Mouse (Mus musculus) lung, postnatal 0 days (tissue): Measurements from ENCODE around the gene BC005561. TPM values are rescaled to one million over a fixed set of nuclear protein-coding genes. Genes with fewer than 3 reads are reported as not detected.
A peak's percentile ranks its signal among the peaks of the same experiment; 100 is the strongest.

ENCODE experiments used
- ATAC-seq: fragments of 200-750 bp; cut with Nextera tagmentation; 2 replicates; pipeline ENCODE4 v1.8.0; 2017; ENCODE audit warnings: moderate library complexity
- DNase-seq: peaks from one replicate; pipeline ENCODE4 v3.0.0-alpha.2; 2016; ENCODE audit warnings: low spot score
- H3K27ac ChIP-seq: fragments of 300-500 bp; sonication (generic); 2 replicates; pipeline ENCODE4 v1.5.1; 2014; ENCODE audit warnings: antibody characterized with exemption, mild to moderate bottlenecking, low read length, mixed read lengths
- H3K27me3 ChIP-seq: fragments of 300-500 bp; sonication (generic); replicated peaks from 2 replicates; pipeline ENCODE4 v1.6.1; 2014; ENCODE audit warnings: low read length, mixed read lengths; ENCODE audit not compliant: insufficient read depth
- H3K36me3 ChIP-seq: fragments of 300-500 bp; sonication (generic); 2 replicates; pipeline ENCODE4 v1.6.1; 2014; ENCODE audit warnings: low read length, mixed read lengths; ENCODE audit not compliant: insufficient read depth
- H3K4me1 ChIP-seq: fragments of 300-500 bp; sonication (generic); 2 replicates; pipeline ENCODE4 v1.6.1; 2014; ENCODE audit warnings: antibody characterized with exemption, low read depth, low read length, mixed read lengths; ENCODE audit not compliant: insufficient read depth
- H3K4me2 ChIP-seq: fragments of 300-500 bp; sonication (generic); replicated peaks from 2 replicates; pipeline ENCODE4 v1.6.1; 2014; ENCODE audit warnings: low read depth, mild to moderate bottlenecking, low read length, moderate library complexity, mixed read lengths
- H3K4me3 ChIP-seq: fragments of 300-500 bp; sonication (generic); 2 replicates; pipeline ENCODE4 v1.5.1; 2014; ENCODE audit warnings: low read depth, low read length
- H3K9ac ChIP-seq: fragments of 300-500 bp; sonication (generic); replicated peaks from 2 replicates; pipeline ENCODE4 v1.6.1; 2014; ENCODE audit warnings: low read depth, mild to moderate bottlenecking
- H3K9me3 ChIP-seq: fragments of 300-500 bp; sonication (generic); 2 replicates; pipeline ENCODE4 v1.6.1; 2016; ENCODE audit warnings: low read length, mixed read lengths
- CTCF ChIP-seq: IDR thresholded peaks from 2 replicates; pipeline ENCODE4 v1.5.1; 2016; ENCODE audit warnings: antibody characterized with exemption, mild to moderate bottlenecking
- EP300 ChIP-seq: IDR thresholded peaks from 2 replicates; pipeline ENCODE4 v1.6.1; 2016; ENCODE audit warnings: antibody characterized with exemption, mild to moderate bottlenecking, control low read depth
- WGBS: fragments of 180-500 bp; shearing (Covaris S2); extraction: QIAGEN DNeasy Blood & Tissue Kit; methylation state at CpG from one replicate; pipeline ENCODE4 v1.1.7; 2014; 5-methylcytosine and 5-hydroxymethylcytosine counted together
- polyA plus RNA-seq: library from polyadenylated mRNA; unstranded; fragments of >200 nt; fragmentation: Nextera tagmentation; extraction: Ambion mirVana; gene quantifications from 2 replicates; pipeline ENCODE4 v1.2.1, GENCODE M21; 2015

BC005561 gene
- 9.1 and 9.5 TPM in 2 replicates for polyA plus RNA-seq

- H3K27me3 ChIP-seq = no peaks in the 10 kb centered on the region
- peak within 1 kb of the TSS; percentile 84 for H3K9ac ChIP-seq
- no peaks in the 10 kb centered on the region; the same call in 1 of the 2 replicates for H3K36me3 ChIP-seq
- TF ChIP-seq CTCF (no peak), EP300 (no peak)
- peak within 1 kb of the TSS; percentile 92 for H3K27ac ChIP-seq
- H3K4me2 ChIP-seq = peak within 1 kb of the TSS; percentile 59
- under 1% methylated on average over 68 of the region's 83 CpGs for WGBS
- peak within 1 kb of the TSS; percentile 93 for H3K4me3 ChIP-seq
- peak; percentile 95 for DNase-seq
- ATAC-seq = peak; percentile 93
- no peaks in the 10 kb centered on the region for H3K9me3 ChIP-seq
- 0 out of 2 replicates have a peak, but pooled peaks cover 4% of the 10 kb centered on the region for H3K4me1 ChIP-seq
Measured at GRCm38 (mm10) chr5:104508195-104508891, at the start of gene BC005561. Gene BC005561 (plus strand): TSS chr5:104508352.

- 8% methylated on average over 45 of the region's 46 CpGs for WGBS
- peak; percentile 94 for ATAC-seq
- Histone ChIP-seq H3K9ac (peak within 1 kb of the TSS; percentile 83), H3K27me3 (no peaks in the 10 kb centered on the region), H3K27ac (peak within 1 kb of the TSS; percentile 96), H3K4me1 (peaks cover 3% of the 10 kb centered on the region; the same call in 1 of the 2 replicates), H3K9me3 (no peaks in the 10 kb centered on the region), H3K4me3 (peak within 1 kb of the TSS; percentile 87), H3K36me3 (no peaks in the 10 kb centered on the region), H3K4me2 (peak within 1 kb of the TSS; percentile 85)
- peak; percentile 88 for DNase-seq
- TF ChIP-seq CTCF (no peak), EP300 (no peak)
Measured at GRCm38 (mm10) chr5:104458832-104459705, 49.1 kb upstream of the BC005561 start, which contains the start of gene Pkd2. Gene Pkd2 (plus strand): TSS chr5:104459450.

DNA sequence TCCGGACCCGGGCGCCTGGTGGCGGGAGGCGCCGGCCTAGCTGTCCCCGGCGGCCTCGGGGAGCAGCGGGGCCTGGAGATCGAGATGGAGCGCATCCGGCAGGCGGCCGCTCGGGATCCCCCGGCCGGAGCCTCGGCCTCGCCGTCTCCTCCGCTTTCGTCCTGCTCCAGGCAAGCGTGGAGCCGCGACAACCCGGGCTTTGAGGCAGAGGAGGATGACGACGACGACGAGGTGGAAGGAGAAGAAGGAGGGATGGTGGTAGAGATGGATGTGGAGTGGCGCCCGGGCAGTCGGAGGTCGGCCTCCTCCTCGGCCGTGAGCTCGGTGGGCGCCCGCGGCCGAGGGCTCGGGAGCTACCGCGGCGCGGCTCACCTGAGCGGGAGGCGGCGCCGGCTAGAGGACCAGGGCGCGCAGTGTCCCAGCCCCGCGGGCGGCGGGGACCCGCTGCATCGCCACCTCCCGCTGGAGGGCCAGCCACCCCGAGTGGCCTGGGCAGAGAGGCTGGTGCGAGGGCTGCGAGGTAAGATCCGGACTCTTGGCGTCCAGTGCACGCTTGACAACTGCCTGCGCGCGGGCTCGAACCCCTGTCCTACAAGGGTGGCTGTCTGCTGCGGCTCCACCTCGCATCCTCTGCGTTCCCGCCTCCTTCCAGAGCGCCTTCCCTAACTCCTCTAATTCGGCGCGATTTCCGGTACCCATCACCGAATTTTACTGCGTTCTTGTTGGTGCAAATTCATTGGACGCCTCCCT lies 48.3 kb upstream of the BC005561 start:
- WGBS = 2% methylated on average over 48 of the region's 82 CpGs
- peak; percentile 66 for DNase-seq
- Histone ChIP-seq H3K27me3 (no peaks in the 10 kb centered on the region), H3K4me3 (peak overlapping the region; percentile 87), H3K36me3 (no peaks in the 10 kb centered on the region), H3K27ac (peak overlapping the region; percentile 96), H3K9ac (peak overlapping the region; percentile 83), H3K9me3 (no peaks in the 10 kb centered on the region), H3K4me1 (peaks cover 3% of the 10 kb centered on the region; the same call in 1 of the 2 replicates), H3K4me2 (peak overlapping the region; percentile 85)
- TF ChIP-seq EP300 = no peak
- no peak for TF ChIP-seq CTCF
- ATAC-seq = peak; percentile 65

DNA sequence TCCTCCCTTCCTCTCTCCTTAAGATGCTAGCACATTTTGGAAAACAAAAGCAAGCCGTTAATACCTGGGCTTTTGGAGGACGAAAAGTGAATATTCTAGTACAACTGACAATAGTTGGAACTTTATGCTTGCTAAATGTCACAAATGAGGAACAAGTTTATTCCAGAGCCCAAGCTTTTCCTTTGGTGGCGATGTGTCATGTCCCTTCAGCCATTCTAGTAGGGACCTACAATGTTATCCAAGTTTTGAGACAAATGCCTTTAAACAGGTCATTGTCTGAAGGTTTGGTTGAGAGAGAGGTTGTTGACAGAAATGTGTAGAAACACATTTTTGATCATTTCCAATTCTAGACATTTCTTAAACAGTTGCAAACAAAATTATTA lies 47.7 kb upstream of the BC005561 start:
- no peak for DNase-seq
- Histone ChIP-seq H3K27ac (peak overlapping the region; percentile 96), H3K27me3 (no peaks in the 10 kb centered on the region), H3K36me3 (no peaks in the 10 kb centered on the region), H3K4me1 (peaks cover 3% of the 10 kb centered on the region; the same call in 1 of the 2 replicates), H3K4me2 (peak overlapping the region; percentile 85), H3K4me3 (peak overlapping the region; percentile 87), H3K9me3 (no peaks in the 10 kb centered on the region), H3K9ac (peak overlapping the region; percentile 83)
- TF ChIP-seq CTCF (no peak), EP300 (no peak)
- 15% methylated on average over 3 of the region's 3 CpGs for WGBS
- ATAC-seq = no peak

DNA sequence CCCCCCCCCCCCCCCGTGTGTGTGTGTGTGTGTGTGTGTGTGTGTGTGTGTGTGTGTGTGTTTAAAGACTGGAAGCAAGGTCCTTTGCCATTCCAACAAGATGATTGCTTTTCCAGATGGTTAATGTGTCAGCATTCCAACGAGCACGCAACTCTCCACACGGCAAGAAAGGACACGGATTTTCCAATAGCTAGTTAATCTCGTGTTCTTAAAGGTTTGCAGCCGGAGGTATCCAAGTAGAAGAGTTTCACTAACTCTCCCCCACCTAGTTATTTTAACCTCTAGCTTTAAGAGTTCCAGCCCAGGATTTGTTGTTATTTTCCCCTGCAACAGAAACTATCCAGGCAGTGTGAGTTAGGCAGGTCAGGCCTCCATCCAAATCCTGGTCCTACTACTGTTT lies 47.3 kb upstream of the BC005561 start:
- ATAC-seq (no peak), DNase-seq (peak; percentile 68)
- no peaks in the 10 kb centered on the region for H3K9me3 ChIP-seq
- H3K27ac ChIP-seq = no peak overlapping the region
- WGBS = 28% methylated on average over 6 of the region's 7 CpGs
- H3K4me1 ChIP-seq = peaks cover 3% of the 10 kb centered on the region; the same call in 1 of the 2 replicates
- peak overlapping the region; percentile 85 for H3K4me2 ChIP-seq
- H3K27me3 ChIP-seq = no peaks in the 10 kb centered on the region
- no peaks in the 10 kb centered on the region for H3K36me3 ChIP-seq
- H3K9ac ChIP-seq = no peak overlapping the region
- TF ChIP-seq CTCF (no peak), EP300 (no peak)
- peak overlapping the region; percentile 10; the same call in 1 of the 2 replicates for H3K4me3 ChIP-seq
